Mouse (Mus musculus) stomach, postnatal 0 days (tissue): ENCODE measurements around the gene Dram2.

Source experiments
- CTCF ChIP-seq: IDR thresholded peaks from 2 replicates; pipeline ENCODE4 v1.5.1; 2016; ENCODE audit warnings: antibody characterized with exemption, low read depth, mild to moderate bottlenecking, moderate library complexity
- EP300 ChIP-seq: optimal IDR thresholded peaks from 2 replicates; pipeline ENCODE3; 2016; ENCODE audit warnings: antibody characterized with exemption

- no peak for TF ChIP-seq EP300
- no peak for TF ChIP-seq CTCF
These were observed 47.1 kb upstream of the Dram2 start for GRCm38 (mm10) chr3:106500510-106500909.
